Mouse (Mus musculus) naive thymus-derived CD4-positive, alpha-beta T cell, adult 2 months (primary cell): ENCODE measurements around the gene Cox15.

Experiments
- DNase-seq: peaks from one replicate; pipeline ENCODE4 v3.0.0-alpha.2; 2011; ENCODE audit warnings: low read depth

Gene Cox15

GRCm38 (mm10) chr19:43761543-43762256, 8.9 kb upstream of the Cox15 start:
- no peak for DNase-seq

- peak; percentile 90 for DNase-seq
These were observed 7.7 kb upstream of the Cox15 start for GRCm38 (mm10) chr19:43760504-43760903.

- DNase-seq = no peak
These were observed 2.1 kb upstream of the Cox15 start for GRCm38 (mm10) chr19:43754872-43755271.

GRCm38 (mm10) chr19:43754237-43754636, 1.4 kb upstream of the Cox15 start:
- DNase-seq = no peak

- peak; percentile 94 for DNase-seq
These were observed 531 bp upstream of the Cox15 start for GRCm38 (mm10) chr19:43753226-43753835.

GRCm38 (mm10) chr19:43750008-43750407, 2.8 kb downstream of the Cox15 start:
- DNase-seq = no peak

- DNase-seq = no peak
These were observed 4.9 kb downstream of the Cox15 start for GRCm38 (mm10) chr19:43747877-43748276.

- no peak for DNase-seq
These were observed 7.1 kb downstream of the Cox15 start for GRCm38 (mm10) chr19:43745740-43746139.

GRCm38 (mm10) chr19:43743401-43743800, 9.4 kb downstream of the Cox15 start:
- DNase-seq = no peak

- DNase-seq = no peak
These were observed 14.4 kb downstream of the Cox15 start for GRCm38 (mm10) chr19:43738409-43738808.

GRCm38 (mm10) chr19:43731157-43731556, 21.6 kb downstream of the Cox15 start:
- DNase-seq = no peak

- no peak for DNase-seq
These were observed 22.8 kb downstream of the Cox15 start for GRCm38 (mm10) chr19:43730037-43730428.

GRCm38 (mm10) chr19:43729296-43730036, 23.3 kb downstream of the Cox15 start:
- DNase-seq = no peak

- DNase-seq = no peak
These were observed 26.2 kb downstream of the Cox15 start for GRCm38 (mm10) chr19:43726510-43727146.

GRCm38 (mm10) chr19:43724821-43725220, 28.0 kb downstream of the Cox15 start:
- DNase-seq = no peak

GRCm38 (mm10) chr19:43724194-43724593, 28.6 kb downstream of the Cox15 start:
- DNase-seq = no peak

- no peak for DNase-seq
These were observed 29.3 kb downstream of the Cox15 start for GRCm38 (mm10) chr19:43723501-43723900.

- peak; percentile 36 for DNase-seq
These were observed 29.9 kb downstream of the Cox15 start for GRCm38 (mm10) chr19:43722891-43723290.

- DNase-seq = no peak
These were observed 32.7 kb downstream of the Cox15 start for GRCm38 (mm10) chr19:43720061-43720460.

- no peak for DNase-seq
These were observed 40.8 kb downstream of the Cox15 start for GRCm38 (mm10) chr19:43711971-43712370.

GRCm38 (mm10) chr19:43711159-43711916, 41.5 kb downstream of the Cox15 start:
- DNase-seq = peak; percentile 42

- no peak for DNase-seq
These were observed 43.5 kb downstream of the Cox15 start for GRCm38 (mm10) chr19:43709317-43709716.
